Mouse (Mus musculus) layer of hippocampus, adult 11-12 months (tissue): ENCODE data around the gene Stn1.
A peak's percentile ranks its signal among the peaks of the same experiment; 100 is the strongest.

ENCODE experiments used
- DNase-seq: peaks from one replicate; pipeline ENCODE4 v3.0.0; 2022; ENCODE audit warnings: low spot score

Gene Stn1

GRCm38 (mm10) chr19:47471808-47472207 is 65.5 kb downstream of the Stn1 start:
- no peak for DNase-seq

GRCm38 (mm10) chr19:47468750-47469149 is 68.6 kb downstream of the Stn1 start:
- DNase-seq = no peak

GRCm38 (mm10) chr19:47466775-47467174 is 70.5 kb downstream of the Stn1 start:
- no peak for DNase-seq

GRCm38 (mm10) chr19:47465467-47465866 is 71.8 kb downstream of the Stn1 start:
- no peak for DNase-seq

GRCm38 (mm10) chr19:47464304-47465241 is 72.7 kb downstream of the Stn1 start, which contains the start of gene Sh3pxd2a:
Gene Sh3pxd2a, minus strand, starts transcription at chr19:47464401.
- no peak for DNase-seq

- DNase-seq = peak; percentile 76
Observed at GRCm38 (mm10) chr19:47463636-47464303, 73.5 kb downstream of the Stn1 start.

GRCm38 (mm10) chr19:47463206-47463605 is 74.1 kb downstream of the Stn1 start:
- no peak for DNase-seq

- no peak for DNase-seq
Observed at GRCm38 (mm10) chr19:47462725-47463124, 74.6 kb downstream of the Stn1 start.

GRCm38 (mm10) chr19:47461838-47462237 is 75.5 kb downstream of the Stn1 start:
- DNase-seq = no peak

GRCm38 (mm10) chr19:47461386-47461785 is 75.9 kb downstream of the Stn1 start:
- DNase-seq = no peak

- no peak for DNase-seq
Observed at GRCm38 (mm10) chr19:47460120-47460960, 77.0 kb downstream of the Stn1 start.

- no peak for DNase-seq
Observed at GRCm38 (mm10) chr19:47459214-47459613, 78.1 kb downstream of the Stn1 start.

GRCm38 (mm10) chr19:47458504-47459161 is 78.7 kb downstream of the Stn1 start:
- no peak for DNase-seq

- no peak for DNase-seq
Observed at GRCm38 (mm10) chr19:47457711-47458503, 79.4 kb downstream of the Stn1 start.

GRCm38 (mm10) chr19:47456021-47456420 is 81.3 kb downstream of the Stn1 start:
- DNase-seq = no peak

GRCm38 (mm10) chr19:47455001-47455755 is 82.1 kb downstream of the Stn1 start:
- no peak for DNase-seq

GRCm38 (mm10) chr19:47454167-47455000 is 82.9 kb downstream of the Stn1 start:
- no peak for DNase-seq

GRCm38 (mm10) chr19:47453352-47453751 is 84.0 kb downstream of the Stn1 start:
- no peak for DNase-seq

- no peak for DNase-seq
Observed at GRCm38 (mm10) chr19:47452682-47453081, 84.6 kb downstream of the Stn1 start.
